Mouse (Mus musculus) ES-E14 (cell line): ENCODE measurements around the gene Sesn3.

Experiments used
- CHD2 ChIP-seq: IDR thresholded peaks from 2 replicates; pipeline ENCODE4 v1.6.1; 2014; ENCODE audit warnings: mild to moderate bottlenecking, low read depth, low read length, inconsistent platforms
- HCFC1 ChIP-seq: IDR thresholded peaks from 2 replicates; pipeline ENCODE4 v1.6.1; 2012; ENCODE audit warnings: low read length, inconsistent platforms, borderline replicate concordance; ENCODE audit not compliant: insufficient read depth
- MAFK ChIP-seq: IDR thresholded peaks from 2 replicates; pipeline ENCODE4 v1.6.1; 2014; ENCODE audit warnings: mild to moderate bottlenecking, low read depth, low read length, inconsistent platforms; ENCODE audit not compliant: insufficient read depth
- ZC3H11A ChIP-seq: IDR thresholded peaks from 2 replicates; pipeline ENCODE4 v1.6.1; 2012; ENCODE audit warnings: low read depth, mild to moderate bottlenecking, inconsistent platforms, low read length, borderline replicate concordance
- ZNF384 ChIP-seq: IDR thresholded peaks from 2 replicates; pipeline ENCODE4 v1.6.1; 2012; ENCODE audit warnings: low read depth, low read length, inconsistent platforms

- 0 out of 2 replicates have a peak, but pooled peaks have one; percentile 2 for TF ChIP-seq MAFK
- no peak for TF ChIP-seq ZNF384
- no peak for TF ChIP-seq CHD2
- no peak for TF ChIP-seq ZC3H11A
- no peak for TF ChIP-seq HCFC1
Observed at GRCm38 (mm10) chr9:14233702-14234373, 41.0 kb upstream of the Sesn3 start.
